Mouse (Mus musculus): ENCODE measurements around the gene Ankrd13d. TPM values are rescaled to one million over a fixed set of nuclear protein-coding genes. Genes with fewer than 3 reads are reported as not detected.

The Ankrd13d gene
- 1 to 10 TPM; 2.2 to 2.6 TPM for total RNA-seq (2021)
- long read RNA-seq, experiment 1, partial matches to known transcripts, result 0 of 2 reads
- long read RNA-seq, experiment 1, other reads (novel, unspliced or antisense), result 0 of 2 reads
- long read RNA-seq, experiment 2, partial matches to known transcripts, result 1 of 1 reads
- long read RNA-seq, experiment 2, other reads (novel, unspliced or antisense), result 0 of 1 reads

DNA sequence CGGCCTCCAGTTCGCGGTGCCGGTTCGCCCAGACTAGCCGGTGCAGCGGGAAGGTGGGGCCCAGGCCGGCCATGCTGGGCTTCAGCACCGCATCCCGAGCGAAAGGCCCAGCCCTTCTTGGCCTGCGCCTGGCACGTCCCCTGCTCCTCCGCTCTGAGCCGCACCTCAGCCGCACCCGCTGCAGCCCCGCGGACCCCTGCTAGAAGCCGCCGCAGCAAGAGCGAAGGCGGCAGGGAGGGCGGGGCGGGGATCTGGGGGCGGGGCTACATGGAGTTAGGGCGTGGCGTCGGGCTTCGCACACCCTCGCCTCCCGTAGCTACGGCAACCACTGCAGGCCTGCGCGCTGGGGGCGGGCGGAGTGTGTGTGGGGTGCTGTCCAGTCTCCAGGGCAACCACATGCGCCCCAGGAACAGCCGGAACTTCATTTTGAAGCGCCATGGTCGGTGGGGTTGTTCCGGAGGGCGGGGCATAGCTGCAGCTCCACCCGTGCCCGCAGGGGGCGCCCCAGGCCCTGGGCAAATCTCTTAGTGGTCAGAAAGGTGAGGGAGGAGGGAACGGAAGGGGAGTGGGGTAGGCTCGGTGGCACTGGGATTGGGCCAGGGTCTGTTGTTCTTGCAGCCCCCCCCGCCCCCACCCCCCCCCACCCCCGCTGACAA, at the start of gene Ankrd13d:
TSS of gene Ankrd13d (minus strand) at position 240 of the 656 bp plus-strand sequence.
- DNase-seq (ENCODE audit: low spot score in 2 of 2), result peak; percentile 65 to 82

DNA sequence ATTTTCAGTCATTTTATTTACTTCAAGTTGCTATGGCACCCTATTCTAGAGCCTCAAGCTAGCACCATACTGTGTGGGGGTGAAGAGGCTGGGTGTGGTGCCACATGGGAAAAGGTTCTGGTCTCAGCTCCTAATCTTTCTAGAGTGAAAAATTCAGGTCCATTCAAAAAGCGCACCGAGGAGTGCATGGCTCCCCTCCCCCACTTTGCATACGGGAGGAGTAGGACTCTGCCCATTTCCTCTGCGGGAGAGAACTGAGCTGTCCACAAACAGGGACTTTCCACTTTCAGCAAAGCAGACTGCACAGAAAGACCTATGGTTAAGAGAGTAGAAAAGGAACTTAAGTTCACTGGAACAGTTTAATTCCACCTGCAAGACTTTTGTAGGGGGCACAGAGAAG, 49.7 kb upstream of the Ankrd13d start:
- no peak for DNase-seq (ENCODE audit: low spot score in 2 of 2)

DNA sequence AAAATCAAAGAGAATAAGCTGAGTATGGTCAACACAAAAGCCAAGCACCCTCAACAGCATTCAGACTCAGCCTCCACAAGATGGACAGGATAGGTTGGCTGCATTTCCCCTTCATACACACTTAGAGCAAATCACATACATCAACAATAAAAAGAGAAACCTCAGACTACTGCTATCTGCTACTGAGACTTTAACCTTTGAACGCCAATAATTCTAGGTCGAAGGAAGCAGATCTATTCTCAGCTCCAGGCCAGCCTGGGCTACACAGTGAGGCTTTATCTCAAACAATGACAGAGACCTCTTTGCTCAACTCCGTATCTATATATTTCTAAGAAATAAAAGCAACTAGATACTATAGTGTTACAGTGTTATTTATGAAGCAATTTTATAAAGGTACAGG, 48.3 kb upstream of the Ankrd13d start:
- DNase-seq (ENCODE audit: low spot score in 2 of 2), result no peak

DNA sequence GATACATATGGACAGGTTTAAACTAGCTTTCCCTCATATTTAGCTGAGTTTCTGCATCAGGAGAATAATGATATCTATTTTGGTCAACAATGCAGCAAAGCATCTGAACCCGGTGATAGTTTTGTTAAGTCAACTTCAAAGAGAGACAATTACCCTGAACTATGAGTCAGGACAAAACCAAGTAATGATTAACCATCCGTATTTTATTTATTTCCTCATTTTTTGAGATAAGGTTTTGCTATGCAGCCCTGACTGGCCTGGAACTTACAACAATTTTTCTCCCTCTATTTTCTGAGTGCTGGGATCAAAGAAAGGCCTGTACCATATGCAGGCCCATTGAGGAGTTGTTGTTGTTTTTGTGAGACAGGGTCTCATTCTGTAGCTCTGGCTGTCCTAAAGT, 47.7 kb upstream of the Ankrd13d start:
- no peak for DNase-seq (ENCODE audit: low spot score in 2 of 2)

DNA sequence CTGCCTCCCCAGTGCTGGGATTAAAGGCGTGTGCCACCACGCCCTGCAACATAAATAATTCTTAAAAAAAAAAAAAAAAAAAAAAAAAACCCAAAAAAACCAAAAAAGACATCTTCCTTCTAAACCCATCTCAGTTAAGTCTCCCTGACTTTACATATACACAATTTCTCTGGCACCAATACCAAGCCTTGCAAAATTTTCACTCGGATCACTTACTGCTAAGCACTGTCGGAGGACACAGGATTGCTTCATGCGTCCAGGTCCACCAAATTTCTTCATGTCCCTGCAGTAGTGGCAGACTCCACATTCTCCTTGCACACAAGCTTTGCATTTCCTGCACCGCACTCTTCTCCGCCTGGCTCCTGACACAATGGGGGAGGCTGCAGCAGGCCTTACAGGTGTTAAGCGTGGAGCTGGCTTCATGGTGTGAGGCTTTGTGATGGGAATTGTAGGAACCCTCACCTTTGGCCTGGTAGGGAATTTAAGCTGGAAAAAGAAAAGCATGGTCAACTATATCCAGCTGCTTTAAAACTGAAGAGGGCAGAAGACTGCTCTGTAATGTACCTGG, 45.9 kb upstream of the Ankrd13d start:
- DNase-seq (ENCODE audit: low spot score in 2 of 2), result no peak

DNA sequence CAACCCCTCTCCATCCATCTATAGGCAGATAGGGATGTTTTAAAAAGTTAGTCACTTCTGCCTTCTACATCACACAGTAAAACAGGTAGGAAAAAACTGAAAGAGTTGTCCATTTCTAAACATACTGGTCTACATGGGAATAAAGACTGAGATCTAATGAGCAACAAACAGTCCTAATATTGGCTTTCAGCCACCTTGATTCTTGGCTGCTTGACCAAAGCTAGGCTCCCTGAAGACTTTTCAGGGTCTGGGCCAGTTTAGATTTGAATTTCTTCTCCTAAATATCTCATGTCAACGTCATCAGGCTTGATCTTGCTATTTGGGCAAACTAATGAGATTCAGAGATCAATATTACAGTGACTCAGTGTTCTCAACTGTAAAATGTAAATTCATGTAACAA, 43.9 kb upstream of the Ankrd13d start:
- no peak for DNase-seq (ENCODE audit: low spot score in 2 of 2)

DNA sequence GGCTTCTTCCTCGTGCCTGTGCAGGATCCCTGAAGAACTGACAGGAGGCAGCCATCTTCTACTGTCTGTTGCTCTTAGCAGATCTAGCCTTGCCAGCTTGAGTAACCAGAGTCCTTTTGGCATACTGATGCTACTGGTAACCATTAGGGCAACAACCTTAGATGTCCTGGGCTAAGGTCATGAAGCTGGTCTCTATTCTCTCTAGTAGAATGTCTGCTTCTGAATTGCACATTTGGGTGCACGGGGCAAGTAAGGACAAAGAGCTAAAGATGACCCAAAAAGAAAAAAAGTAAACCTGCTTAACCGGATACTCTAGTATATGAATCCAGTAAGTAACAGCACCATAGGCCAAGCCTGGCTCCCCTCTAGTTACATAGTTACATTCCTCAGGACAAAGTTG, 43.2 kb upstream of the Ankrd13d start:
- no peak for DNase-seq (ENCODE audit: low spot score in 2 of 2)

DNA sequence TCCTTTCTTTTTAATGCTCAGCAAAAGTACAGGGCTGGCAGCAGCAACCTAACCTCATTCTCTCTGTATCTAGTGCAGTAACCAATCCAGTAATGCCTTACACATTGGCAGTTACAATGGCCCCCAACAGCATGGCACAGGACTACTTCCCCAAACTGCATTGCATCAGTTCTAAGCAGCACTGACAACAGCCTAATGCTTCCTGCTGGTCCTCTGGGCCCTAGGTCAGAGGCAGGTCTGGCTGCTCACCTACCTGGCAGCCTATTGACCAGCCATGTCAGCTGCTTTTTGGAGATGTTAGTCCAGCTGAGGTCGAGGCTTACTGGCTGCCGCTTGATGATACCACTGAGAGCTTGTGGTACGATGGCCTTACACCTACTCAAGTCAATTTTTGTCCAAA, 39.2 kb upstream of the Ankrd13d start:
- DNase-seq (ENCODE audit: low spot score in 2 of 2), result no peak

DNA sequence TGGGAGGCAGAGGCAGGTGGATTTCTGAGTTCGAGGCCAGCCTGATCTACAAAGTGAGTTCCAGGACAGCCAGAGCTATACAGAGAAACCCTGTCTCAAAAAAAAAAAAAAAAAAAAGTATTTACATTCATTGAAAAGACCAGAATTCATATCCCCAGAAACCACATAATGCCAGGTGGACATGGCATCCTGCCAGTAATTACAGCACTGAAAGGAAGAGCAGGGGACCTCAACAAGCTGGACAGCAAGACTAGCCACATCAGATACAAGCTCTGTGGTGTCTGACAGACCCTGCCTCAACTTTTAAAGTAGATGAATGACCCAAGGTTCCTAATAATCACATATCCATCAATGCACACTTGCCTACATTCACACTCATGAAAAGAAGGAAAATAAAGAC, 38.7 kb upstream of the Ankrd13d start:
- DNase-seq (ENCODE audit: low spot score in 2 of 2), result no peak

DNA sequence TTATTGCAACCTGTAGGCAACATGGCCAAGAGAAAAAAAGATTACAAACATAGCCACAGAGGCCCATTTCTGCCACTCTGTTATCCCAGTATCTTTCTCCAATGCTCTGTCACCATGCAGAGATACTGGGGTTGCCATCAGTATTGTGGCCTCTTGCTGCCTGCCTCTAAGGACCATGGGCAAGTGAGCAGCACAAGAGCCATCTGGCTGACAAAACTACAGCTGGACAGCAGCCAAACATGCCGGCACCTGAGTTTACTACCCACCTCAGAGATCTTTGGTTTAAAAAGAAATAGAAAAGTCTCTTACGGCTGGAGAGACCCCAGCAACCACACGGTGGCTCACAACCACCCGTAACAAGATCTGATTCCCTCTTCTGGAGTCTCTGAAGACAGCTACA, 36.3 kb upstream of the Ankrd13d start:
- DNase-seq (ENCODE audit: low spot score in 2 of 2), result no peak

DNA sequence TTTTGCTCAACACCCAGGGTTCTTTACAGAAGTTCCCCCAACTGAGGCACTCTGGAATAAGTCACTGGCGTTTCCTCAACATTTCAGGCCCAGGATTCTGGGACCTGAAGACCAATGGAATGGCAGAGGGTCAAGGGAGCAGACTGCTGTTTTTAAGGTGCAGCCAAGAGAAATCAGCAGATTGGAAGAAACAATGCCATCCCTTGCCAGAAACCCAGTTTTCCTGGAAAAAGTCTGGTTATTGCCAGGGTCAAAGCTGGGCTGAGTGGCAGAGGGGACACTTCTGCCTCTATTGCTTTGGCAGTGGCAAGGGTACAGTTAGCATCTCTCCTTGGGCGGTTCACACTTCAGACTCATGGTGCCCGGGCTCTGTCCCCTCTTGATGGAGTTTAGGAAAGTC, 34.2 kb upstream of the Ankrd13d start:
- DNase-seq (ENCODE audit: low spot score in 2 of 2), result no peak

DNA sequence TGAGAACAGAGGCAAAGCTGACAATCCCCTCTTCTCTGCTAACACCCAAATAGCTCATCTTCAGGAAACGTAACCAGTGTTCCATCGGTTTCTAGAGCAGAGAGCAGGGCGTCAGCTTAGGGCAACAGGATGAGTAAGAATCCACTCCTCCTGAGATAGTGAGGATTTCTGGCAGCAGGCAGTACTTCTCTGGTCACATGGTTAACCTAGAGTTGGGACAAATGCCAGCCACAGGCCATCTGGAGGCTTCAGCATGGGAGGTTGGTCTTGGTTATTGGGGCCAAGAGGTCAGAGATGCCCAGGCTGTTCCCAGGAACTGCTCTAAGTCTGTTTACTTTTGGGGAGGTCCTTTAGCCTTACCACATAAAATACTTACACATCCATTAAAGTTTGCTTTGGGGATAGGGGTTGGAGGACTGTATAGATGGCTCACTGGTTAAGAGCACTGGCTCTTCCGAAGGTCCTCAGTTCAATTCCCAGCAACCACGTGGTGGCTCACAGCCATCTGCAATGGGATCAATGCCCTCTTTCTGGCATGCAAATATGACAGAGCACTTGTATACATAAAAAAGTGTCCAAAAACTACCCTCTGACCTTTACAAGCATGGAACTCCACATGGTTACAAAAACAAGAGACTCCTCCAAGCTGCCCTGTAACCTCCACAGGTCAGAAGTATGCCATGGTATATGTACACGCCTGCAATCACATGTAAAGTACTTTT, 32.4 kb upstream of the Ankrd13d start:
- DNase-seq (ENCODE audit: low spot score in 2 of 2), result no peak

DNA sequence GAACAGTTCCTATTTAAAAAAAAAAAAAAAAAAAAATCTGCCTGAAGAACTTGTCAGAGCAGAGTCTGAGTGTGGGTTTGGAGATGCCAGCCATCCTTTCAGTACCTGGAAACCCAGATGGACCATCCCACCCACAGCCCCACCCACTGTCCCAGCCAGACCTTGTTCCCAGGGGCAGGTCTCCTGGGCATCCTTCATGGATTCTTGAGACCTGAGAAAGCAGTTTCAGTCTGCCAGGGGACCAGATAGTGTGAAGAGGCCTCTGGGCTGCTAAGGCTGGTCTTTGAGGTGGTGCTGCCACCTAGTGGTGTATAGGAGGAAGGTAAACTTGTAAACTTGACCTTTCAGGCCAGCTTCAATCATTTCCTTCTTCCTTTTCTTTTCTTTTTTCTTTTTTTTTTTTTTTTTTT, 26.8 kb upstream of the Ankrd13d start:
- peak in 1 of 2 experiments; percentile 55 for DNase-seq (ENCODE audit: low spot score in 2 of 2)

DNA sequence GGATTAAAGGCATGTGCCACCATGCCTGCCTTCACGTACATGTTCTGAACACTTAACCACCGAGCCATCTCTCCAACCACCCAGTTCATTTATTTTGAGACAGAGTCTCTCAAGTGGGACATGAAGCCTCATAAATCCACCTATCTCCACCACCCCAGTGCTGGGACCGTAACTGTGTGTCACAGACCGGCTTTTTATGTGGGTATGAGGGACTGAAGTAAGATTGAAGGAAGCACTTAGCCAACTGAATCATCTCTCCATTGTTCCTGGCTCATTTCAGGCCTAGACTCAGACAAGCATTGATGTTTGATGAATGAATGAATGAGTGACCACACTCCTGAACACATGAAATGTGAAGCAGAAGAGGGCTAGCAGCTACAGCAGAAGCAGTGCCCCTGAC, 26.4 kb upstream of the Ankrd13d start:
- DNase-seq (ENCODE audit: low spot score in 2 of 2), result no peak

DNA sequence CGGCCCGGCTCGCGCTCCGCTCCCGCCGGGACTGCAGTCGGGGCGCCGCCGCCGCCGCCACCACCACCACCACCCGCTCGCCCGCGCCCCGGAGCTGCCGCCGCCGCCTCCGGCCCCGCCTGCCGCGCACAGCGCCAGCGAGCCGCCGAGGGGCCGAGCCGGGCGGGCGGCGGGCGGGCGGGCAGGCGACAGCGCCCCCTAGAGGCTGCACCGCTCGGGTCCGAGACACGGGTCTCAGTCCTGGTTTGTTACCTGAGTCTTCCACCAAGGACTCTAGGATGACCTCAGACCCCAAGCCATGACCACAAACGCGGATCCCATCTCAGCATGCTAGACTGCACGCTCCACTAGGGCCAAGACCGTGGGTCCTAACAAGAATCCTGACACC, 23.2 kb upstream of the Ankrd13d start, which contains the start of gene Grk2:
TSS of gene Grk2 (minus strand) at position 33 of the 388 bp plus-strand sequence.
- peak; percentile 77 to 83 for DNase-seq (ENCODE audit: low spot score in 2 of 2)

DNA sequence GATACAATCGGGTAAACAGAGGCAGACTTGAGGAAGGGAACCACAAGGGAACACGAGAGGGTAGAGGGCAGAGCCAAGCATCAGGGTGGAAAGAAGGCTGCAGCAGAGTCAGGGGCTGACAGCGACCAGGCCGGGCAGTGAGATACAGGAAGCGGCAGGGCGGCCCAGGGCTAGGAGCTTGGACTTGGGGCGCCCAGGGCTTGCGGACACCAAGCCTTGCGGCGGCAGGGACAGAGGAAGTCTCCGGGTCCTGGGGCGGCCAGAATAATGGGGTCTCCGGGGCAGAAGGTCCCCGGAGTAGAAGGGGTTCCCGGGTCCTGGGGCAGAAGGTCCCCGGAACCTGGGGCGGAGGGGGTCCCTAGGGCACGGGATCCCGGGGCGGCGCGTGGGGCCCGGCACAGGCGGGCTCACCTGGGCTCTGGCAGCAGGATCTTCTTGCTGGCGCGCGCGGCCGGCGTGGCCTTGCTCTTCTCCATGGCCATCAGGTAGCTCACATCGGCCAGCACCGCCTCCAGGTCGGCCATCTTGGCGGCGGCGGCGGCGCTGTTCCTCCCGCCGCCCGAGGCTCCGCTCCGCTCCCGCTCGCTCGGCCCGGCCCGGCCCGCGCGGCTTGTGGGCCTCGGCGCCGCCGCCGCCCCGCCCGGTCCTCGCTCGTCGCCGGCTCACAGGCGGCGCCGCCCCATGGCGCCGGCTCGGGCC, 22.7 kb upstream of the Ankrd13d start:
- peak in 1 of 2 experiments; percentile 54 for DNase-seq (ENCODE audit: low spot score in 2 of 2)

DNA sequence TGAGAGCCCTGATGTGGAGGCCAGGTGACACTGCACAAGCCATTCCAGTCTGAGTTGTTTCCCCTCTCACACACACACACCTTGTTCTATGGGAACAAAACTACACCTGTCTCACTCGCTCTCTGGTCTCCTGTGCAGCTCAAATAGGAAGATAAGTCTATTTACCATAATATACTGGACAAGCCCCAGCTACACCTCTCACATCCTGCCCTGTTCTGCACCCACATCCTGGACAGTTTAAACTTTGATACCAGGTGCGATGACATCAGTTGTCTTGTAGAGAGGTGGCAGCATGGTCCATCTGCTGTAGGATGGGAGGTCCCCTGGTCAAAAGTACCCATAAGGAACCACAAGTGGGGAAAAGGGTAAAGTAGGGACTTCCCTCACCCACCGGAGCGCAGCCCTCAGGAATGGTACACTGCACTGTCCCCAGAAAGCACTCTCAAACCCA, 22.0 kb upstream of the Ankrd13d start:
- no peak for DNase-seq (ENCODE audit: low spot score in 2 of 2)

DNA sequence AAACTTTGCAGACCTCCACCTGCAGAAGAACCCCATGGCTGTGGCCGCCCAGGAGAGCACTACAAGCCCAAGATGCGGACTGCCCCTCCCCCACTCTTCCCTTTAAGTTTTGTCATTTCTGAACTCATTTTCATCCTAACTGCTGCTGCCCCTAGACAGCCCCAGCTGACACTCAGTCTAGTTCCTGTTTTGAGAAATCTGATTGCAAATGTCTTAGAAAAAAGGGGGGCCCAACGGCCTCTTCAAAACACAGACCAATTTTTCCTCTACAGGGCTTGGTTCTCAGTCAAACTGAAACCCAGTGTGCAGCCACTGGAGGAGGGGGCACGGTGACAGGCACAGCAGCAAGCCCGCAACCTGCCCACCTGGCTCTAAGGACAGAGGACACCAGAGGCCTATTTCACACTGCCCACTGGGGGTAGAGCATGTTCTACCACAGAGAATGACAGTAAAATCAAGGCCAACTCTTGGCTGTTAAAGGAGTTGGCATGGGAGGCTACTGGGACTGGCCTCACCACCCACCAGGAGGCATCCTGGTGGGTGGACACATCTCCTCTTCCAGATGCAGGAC, 21.4 kb upstream of the Ankrd13d start:
- DNase-seq (ENCODE audit: low spot score in 2 of 2), result no peak

DNA sequence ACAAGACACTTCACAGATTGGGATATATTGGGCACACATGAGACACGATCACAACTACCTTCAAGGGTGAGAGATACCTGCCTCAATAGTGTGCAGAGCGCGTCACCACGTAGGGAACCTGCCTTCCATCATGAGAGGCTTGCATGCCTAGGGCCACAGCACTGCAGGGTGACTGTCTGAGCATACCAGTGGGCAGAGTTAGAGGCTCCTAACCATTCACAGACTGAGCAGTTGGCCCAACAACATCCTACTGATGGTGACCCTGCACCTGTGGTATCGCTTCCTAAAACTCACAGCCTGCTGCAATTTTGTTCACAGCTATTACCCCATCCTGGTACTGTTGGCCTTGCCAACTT, 20.7 kb upstream of the Ankrd13d start:
- DNase-seq (ENCODE audit: low spot score in 2 of 2), result no peak

DNA sequence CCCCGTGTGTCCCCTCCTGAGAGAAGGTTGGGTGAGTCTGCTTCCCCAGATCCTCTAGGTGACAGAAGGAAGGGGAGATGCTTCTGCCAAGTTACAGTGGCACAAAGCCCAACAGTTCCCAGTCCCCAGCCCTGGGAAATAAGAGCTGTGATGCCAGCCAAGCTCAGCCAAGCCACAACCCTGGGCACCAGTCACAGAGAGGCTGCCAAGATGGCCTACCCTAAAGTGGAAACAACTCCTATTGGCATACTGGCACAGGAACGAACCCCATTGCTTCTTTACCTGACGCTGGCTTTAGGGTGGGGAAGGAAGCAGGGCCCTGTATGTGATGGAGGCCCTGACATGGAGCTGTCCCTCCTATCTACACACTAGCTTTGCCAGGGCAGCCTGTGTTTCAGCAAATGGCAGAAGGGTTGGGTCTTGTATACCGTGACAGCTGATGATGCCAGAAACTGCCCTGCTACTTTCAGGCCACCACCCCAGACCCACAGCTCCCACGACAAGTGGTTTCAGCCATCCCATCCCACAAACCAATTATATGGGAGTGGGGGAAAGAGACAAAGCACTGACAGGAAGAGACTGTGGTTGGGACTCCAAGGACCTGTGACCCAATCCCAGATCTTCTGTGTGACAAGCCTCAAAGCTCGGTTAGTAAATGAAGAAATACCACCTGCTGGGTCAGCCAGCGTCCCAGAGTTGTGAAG, 20.2 kb upstream of the Ankrd13d start:
- DNase-seq (ENCODE audit: low spot score in 2 of 2), result no peak
